Mouse (Mus musculus): Measurements from ENCODE around the gene 4930415O20Rik.
"Not testable (repeated sequence)": the region's sequence is repeated elsewhere in the genome, so short reads cannot be mapped to it uniquely, and the experiment has no call there.

4930415O20Rik gene

DNA sequence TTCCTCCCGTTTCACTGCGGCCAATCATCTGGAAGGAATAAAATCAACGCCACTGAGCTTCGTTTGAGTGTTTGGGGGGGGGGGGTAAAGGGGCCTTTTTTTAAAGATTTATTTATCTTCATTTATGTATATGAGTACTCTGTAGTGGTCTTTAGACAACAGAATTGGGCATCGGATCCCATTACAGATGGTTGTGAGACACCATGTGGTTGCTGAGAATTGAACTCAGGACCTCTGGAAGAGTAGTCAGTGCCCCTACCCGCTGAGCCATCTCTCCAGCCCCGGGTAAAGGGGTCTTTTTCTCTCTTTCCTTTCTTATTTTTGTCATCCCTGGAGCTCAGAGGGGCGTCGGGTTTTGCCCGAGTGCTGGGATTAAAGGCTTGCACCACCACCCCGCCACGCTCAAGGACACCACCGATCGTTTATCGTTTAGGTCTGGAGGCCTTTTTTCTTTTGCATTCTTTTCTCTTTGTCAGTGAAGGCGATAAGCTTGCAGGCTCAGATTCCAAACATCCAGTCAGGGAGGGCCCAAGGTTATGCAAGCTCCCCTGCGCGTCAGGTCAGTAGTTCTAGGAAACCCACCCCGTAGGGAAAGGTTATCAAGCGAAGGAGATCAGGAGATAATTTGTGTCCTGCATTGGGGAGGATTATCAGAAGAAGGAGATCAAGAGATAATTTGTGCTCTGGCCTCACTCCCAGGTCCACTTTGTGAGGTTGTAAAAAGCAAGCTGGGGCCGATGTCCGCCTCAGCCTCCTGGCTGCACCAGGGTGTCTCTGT lies 2.4 kb upstream of the 4930415O20Rik start:
- DNase-seq (ENCODE audit: low spot score): peak; percentile 24

- DNase-seq (ENCODE audit: low spot score): no peak
Measured at GRCm38 (mm10) chr15:98569216-98569615, 1.6 kb upstream of the 4930415O20Rik start.

- DNase-seq (ENCODE audit: low spot score): no peak
Measured at GRCm38 (mm10) chr15:98569795-98570365, 924 bp upstream of the 4930415O20Rik start.

DNA sequence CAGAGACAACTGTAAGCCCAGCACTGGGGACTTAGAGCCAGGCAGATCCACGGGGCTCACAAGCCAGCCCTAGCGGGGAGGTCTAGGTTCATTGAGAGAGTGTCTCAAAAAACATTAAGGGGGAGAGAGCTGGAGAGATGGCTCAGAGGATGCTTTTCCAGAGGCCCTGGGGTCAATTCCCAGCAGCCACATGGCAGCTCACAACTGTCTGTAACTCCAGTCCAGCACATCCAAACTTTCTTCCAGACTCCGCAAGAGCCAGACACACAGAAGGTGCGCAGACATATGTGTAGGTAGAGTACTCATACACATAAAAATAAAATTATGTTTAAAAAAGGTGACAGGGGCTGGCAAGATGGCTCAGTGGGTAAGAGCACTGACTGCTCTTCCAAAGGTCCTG lies 2.5 kb downstream of the 4930415O20Rik start:
- DNase-seq (ENCODE audit: low spot score): no peak

GRCm38 (mm10) chr15:98579310-98579709 lies 8.5 kb downstream of the 4930415O20Rik start:
- no peak for DNase-seq (ENCODE audit: low spot score)

DNA sequence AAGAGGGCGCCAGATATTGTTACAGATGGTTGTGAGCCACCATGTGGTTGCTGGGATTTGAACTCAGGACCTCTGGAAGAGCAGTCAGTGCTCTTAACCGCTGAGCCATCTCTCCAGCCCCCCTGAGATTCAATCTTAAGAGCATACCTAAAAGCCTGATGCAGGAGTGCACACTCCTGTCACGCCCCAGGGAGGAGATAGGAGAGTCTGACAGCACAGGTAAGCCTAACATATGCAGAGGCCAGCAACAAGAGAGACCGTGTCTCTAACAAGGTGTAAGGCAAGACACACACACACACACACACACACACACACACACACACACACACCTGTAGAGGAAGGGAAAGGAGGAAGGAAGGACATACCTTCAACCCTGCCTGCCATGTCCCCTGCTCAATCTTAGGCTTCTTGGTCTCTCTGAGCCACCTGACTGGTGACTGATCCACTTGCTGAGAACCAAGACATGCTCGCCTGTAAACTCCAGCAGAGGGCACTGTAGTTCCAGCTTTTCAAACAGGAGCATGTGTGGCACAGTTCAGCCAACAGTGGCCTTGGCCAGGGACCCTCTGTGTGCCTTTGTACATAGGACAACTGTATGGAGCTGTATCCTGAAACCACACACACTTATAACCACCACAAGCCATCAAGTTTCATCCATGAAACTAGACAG lies 9.1 kb downstream of the 4930415O20Rik start:
- DNase-seq (ENCODE audit: low spot score): peak; percentile 61

DNA sequence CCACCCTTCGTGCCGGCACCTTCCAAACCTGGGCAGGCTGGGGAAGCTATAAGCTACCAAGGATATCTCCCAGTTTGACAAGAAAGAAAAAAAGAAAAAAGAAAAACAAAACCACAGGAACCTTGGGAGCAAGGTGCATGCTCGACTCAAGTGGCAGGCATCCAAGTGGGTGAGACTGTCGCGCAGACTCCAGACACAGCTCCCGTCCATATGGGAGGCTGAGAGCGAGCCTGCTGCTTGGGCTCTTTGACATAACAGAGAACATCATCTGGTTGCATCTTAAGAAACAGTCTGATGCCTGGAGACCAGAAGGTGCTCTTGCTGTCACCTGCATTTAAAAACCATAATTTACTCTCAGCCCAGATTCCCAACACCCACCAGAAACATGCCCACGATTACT lies 11.6 kb downstream of the 4930415O20Rik start:
- no peak for DNase-seq (ENCODE audit: low spot score)

GRCm38 (mm10) chr15:98582996-98583395 lies 12.2 kb downstream of the 4930415O20Rik start:
- no peak for DNase-seq (ENCODE audit: low spot score)

- DNase-seq (ENCODE audit: low spot score): no peak
Measured at GRCm38 (mm10) chr15:98585421-98585820, 14.6 kb downstream of the 4930415O20Rik start.

- not testable (repeated sequence) for DNase-seq (ENCODE audit: low spot score)
Measured at GRCm38 (mm10) chr15:98586141-98586540, 15.3 kb downstream of the 4930415O20Rik start.

GRCm38 (mm10) chr15:98587751-98588150 lies 16.9 kb downstream of the 4930415O20Rik start:
- DNase-seq (ENCODE audit: low spot score): no peak

DNA sequence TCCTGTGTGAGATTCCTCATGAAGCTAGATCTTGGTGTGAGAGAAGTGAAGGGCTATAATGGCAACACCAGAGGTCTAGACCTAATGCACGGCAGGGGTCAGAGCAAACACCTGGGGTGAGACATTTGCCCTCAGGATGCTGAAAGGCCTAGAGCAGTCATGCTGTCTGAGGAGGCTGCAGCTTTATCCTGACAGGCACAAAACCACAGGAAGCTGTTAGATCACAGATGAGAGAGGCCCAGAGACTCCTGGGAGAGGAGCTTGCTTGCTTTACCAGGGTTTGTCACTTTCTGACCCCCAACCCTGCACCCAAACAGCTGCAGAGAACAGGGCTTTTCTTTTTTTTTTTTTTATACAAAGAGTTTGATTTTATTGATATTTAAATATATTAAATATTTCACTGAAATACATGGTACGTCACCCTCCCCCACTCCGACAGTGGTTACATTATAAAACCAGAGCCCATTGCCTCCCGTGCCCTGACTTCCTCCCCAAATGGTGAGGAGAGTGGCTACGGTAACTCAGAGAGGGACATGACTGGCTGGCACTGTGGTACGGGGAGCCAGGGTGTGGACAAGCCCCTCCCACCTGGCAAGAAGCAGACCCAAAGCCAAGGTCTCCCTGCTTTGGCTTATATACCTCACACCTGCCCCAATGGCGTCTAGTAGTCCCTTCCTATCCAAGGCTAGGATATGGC lies 19.0 kb downstream of the 4930415O20Rik start:
- DNase-seq (ENCODE audit: low spot score): no peak

DNA sequence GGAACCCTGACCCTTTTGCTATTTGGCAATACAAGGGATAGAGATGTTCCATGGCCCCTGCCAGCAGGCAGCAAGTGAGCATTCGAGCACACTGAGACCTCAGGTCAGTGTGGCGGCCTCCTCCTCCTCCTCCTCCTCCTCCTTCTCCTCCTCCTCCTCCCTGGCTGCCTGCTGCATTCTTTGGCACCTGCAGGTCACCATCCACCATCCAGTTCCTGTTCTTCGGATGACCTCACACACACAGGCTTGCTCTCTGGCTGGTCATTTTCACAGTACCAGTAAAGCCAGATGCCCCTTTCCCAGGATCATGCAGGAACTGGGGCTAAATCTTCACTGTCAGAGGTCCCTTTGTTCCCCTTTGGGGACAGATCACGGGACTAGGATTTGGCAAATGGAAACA lies 20.6 kb downstream of the 4930415O20Rik start:
- DNase-seq (ENCODE audit: low spot score): no peak

GRCm38 (mm10) chr15:98594193-98594592 lies 23.4 kb downstream of the 4930415O20Rik start:
- DNase-seq (ENCODE audit: low spot score): no peak

- no peak for DNase-seq (ENCODE audit: low spot score)
Measured at GRCm38 (mm10) chr15:98595049-98595448, 24.2 kb downstream of the 4930415O20Rik start.

DNA sequence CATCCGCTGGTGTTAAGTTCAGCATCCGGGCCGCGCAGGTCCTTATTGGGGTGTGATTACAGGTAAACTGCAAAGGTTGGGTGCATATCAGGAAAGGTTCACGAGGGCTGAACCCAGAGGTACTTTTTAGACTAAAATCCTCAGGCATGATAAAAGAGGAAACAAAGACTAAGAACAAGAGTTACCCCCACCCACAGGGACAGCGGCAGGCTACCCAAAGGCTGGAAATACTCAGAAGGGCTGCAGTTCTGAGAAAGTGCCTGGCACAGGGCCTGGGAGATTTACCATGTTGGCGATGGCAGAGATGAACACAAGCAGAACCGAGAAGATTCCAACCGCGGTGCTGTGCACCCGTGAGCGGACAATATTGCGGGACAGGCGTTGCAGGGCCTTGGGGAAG lies 25.8 kb downstream of the 4930415O20Rik start:
- DNase-seq (ENCODE audit: low spot score): no peak

- DNase-seq (ENCODE audit: low spot score): no peak
Measured at GRCm38 (mm10) chr15:98600036-98600709, 29.4 kb downstream of the 4930415O20Rik start.

GRCm38 (mm10) chr15:98601832-98602190 lies 31.0 kb downstream of the 4930415O20Rik start:
- no peak for DNase-seq (ENCODE audit: low spot score)

GRCm38 (mm10) chr15:98602191-98602881 lies 31.5 kb downstream of the 4930415O20Rik start:
- no peak for DNase-seq (ENCODE audit: low spot score)

DNA sequence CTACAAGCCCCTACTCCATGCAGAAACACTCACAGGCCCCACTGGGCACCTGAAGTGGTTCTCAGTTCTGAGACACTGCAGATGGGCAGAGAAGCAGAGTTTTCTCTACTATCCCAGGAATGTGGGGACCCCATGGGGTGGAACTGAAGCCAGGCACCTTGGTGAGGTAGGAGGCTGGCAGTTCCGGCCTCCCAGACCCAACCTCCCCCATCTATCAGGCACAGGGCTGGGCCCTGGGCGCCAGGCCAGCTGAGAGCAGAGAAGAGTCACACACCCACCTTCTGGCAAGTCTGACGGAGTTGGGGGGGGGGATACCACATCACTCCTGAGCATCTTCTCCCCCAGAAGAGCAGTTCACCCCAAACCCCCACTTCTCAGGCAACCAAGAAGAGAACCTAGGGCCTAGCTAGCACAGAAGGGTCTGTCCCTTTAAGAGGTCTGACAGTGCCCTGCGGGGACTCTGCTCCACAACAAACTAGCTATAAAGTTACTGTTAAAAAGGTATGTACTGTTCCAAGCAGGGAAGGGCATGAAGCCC lies 32.2 kb downstream of the 4930415O20Rik start:
- no peak for DNase-seq (ENCODE audit: low spot score)

DNA sequence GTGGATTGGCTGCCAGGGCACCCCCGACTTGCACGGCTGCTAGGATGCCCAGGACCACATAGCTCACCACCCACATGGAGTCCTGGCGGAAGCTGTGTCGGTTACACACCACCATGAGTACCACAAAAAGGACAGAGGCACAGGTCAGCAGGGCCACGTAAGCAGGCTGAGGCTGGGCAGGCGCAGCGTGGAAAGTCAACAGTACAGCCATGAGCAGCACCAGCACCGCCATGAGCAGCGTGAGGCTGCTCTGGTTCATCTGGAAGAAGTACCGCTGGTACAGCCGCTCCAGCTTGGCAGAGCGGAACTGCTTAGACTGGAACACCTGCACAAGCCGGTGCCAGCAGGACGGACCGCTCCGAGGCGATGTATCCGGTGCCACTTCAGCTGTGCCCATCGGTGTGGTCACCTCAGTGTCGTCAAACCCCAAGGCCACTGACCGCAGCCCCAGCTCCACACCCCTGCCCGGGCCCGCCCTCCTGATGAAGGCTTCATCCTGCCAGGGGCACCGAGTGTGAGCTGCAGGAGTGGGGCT lies 33.3 kb downstream of the 4930415O20Rik start:
- DNase-seq (ENCODE audit: low spot score): no peak

Data from urinary bladder, postnatal 25 days (tissue).